Mouse (Mus musculus): ENCODE data around the gene Adgrf4. TPM values are rescaled to one million over a fixed set of nuclear protein-coding genes. Genes with fewer than 3 reads are reported as not detected.

The Adgrf4 gene
- total RNA-seq (2017), result not detected in 2 replicates

GRCm38 (mm10) chr17:42692136-42692535 is at the start of gene Adgrf4:
Adgrf4 (minus strand) TSS chr17:42692284.
- no peak for ATAC-seq (replicated peaks; ENCODE audit: low read depth, poor library complexity, severe bottlenecking)

- ATAC-seq (replicated peaks; ENCODE audit: low read depth, poor library complexity, severe bottlenecking), result no peak
Measured at GRCm38 (mm10) chr17:42741801-42742217, 49.7 kb upstream of the Adgrf4 start, which contains the start of gene Adgrf2. Adgrf2 (minus strand) TSS chr17:42742179.

GRCm38 (mm10) chr17:42738794-42739193 is 46.7 kb upstream of the Adgrf4 start:
- ATAC-seq (replicated peaks; ENCODE audit: low read depth, poor library complexity, severe bottlenecking), result no peak

GRCm38 (mm10) chr17:42717161-42717560 is 25.1 kb upstream of the Adgrf4 start:
- ATAC-seq (replicated peaks; ENCODE audit: low read depth, poor library complexity, severe bottlenecking), result 0 out of 2 replicates have a peak, but pooled peaks have one; percentile 39

- no peak for ATAC-seq (replicated peaks; ENCODE audit: low read depth, poor library complexity, severe bottlenecking)
Measured at GRCm38 (mm10) chr17:42714991-42715390, 22.9 kb upstream of the Adgrf4 start.

- ATAC-seq (replicated peaks; ENCODE audit: low read depth, poor library complexity, severe bottlenecking), result no peak
Measured at GRCm38 (mm10) chr17:42710717-42711116, 18.6 kb upstream of the Adgrf4 start.

GRCm38 (mm10) chr17:42705611-42706010 is 13.5 kb upstream of the Adgrf4 start:
- no peak for ATAC-seq (replicated peaks; ENCODE audit: low read depth, poor library complexity, severe bottlenecking)

GRCm38 (mm10) chr17:42702198-42702597 is 10.1 kb upstream of the Adgrf4 start:
- ATAC-seq (replicated peaks; ENCODE audit: low read depth, poor library complexity, severe bottlenecking), result no peak

GRCm38 (mm10) chr17:42694730-42695129 is 2.6 kb upstream of the Adgrf4 start:
- ATAC-seq (replicated peaks; ENCODE audit: low read depth, poor library complexity, severe bottlenecking), result no peak

- ATAC-seq (replicated peaks; ENCODE audit: low read depth, poor library complexity, severe bottlenecking), result no peak
Measured at GRCm38 (mm10) chr17:42690531-42690930, 1.6 kb downstream of the Adgrf4 start.

GRCm38 (mm10) chr17:42658634-42659422 is 33.3 kb downstream of the Adgrf4 start:
- ATAC-seq (replicated peaks; ENCODE audit: low read depth, poor library complexity, severe bottlenecking), result peak; percentile 91

- ATAC-seq (replicated peaks; ENCODE audit: low read depth, poor library complexity, severe bottlenecking), result no peak
Measured at GRCm38 (mm10) chr17:42643416-42643815, 48.7 kb downstream of the Adgrf4 start.

- ATAC-seq (replicated peaks; ENCODE audit: low read depth, poor library complexity, severe bottlenecking), result no peak
Measured at GRCm38 (mm10) chr17:42630206-42630605, 61.9 kb downstream of the Adgrf4 start.

- ATAC-seq (replicated peaks; ENCODE audit: low read depth, poor library complexity, severe bottlenecking), result peak; percentile 72
Measured at GRCm38 (mm10) chr17:42613043-42613737, 78.9 kb downstream of the Adgrf4 start.

GRCm38 (mm10) chr17:42611295-42611694 is 80.8 kb downstream of the Adgrf4 start, which contains the start of gene Opn5:
Opn5 (minus strand) TSS chr17:42611395.
- ATAC-seq (replicated peaks; ENCODE audit: low read depth, poor library complexity, severe bottlenecking), result no peak

GRCm38 (mm10) chr17:42608270-42608669 is 83.8 kb downstream of the Adgrf4 start:
- no peak for ATAC-seq (replicated peaks; ENCODE audit: low read depth, poor library complexity, severe bottlenecking)

Other genes starting within 250 kb of the Adgrf4 start
- gene Opn5, start 80.9 kb downstream of the Adgrf4 start, total RNA-seq (2017), result not detected in 2 replicates
- gene Adgrf2, start 49.9 kb upstream of the Adgrf4 start, total RNA-seq (2017), result not detected in 2 replicates
- 16.6 and 17.4 TPM in 2 replicates for gene Cd2ap, start 184.4 kb upstream of the Adgrf4 start, total RNA-seq (2017)